Mouse (Mus musculus) thymus, adult 2 months (tissue): ENCODE data around the gene Hnrnpa1. TPM values are rescaled to one million over a fixed set of nuclear protein-coding genes. Genes with fewer than 3 reads are reported as not detected.
A peak's percentile ranks its signal among the peaks of the same experiment; 100 is the strongest.
"Not testable (repeated sequence)": the region's sequence is repeated elsewhere in the genome, so short reads cannot be mapped to it uniquely, and the experiment has no call there.

Experiments used
- DNase-seq: peaks from one replicate; pipeline ENCODE4 v3.0.0; 2021
- H3K27ac ChIP-seq: fragments of 200-500 bp; 2 replicates; pipeline ENCODE4 v1.5.1; 2012; ENCODE audit warnings: low read length, control low read depth; ENCODE audit not compliant: control insufficient read depth, insufficient read depth
- H3K27me3 ChIP-seq: fragments of 200-500 bp; 2 replicates; pipeline ENCODE4 v1.6.1; 2012; ENCODE audit warnings: mild to moderate bottlenecking, low read length, moderate library complexity, mixed read lengths; ENCODE audit not compliant: control insufficient read depth, insufficient read depth
- H3K36me3 ChIP-seq: fragments of 200-500 bp; 2 replicates; pipeline ENCODE4 v1.6.1; 2012; ENCODE audit warnings: mild to moderate bottlenecking, low read length, moderate library complexity; ENCODE audit not compliant: control insufficient read depth, insufficient read depth
- H3K4me1 ChIP-seq: fragments of 200-500 bp; replicated peaks from 2 replicates; pipeline ENCODE4 v1.6.1; 2012; ENCODE audit warnings: low read length; ENCODE audit not compliant: control insufficient read depth, insufficient read depth
- H3K4me3 ChIP-seq: fragments of 200-500 bp; 2 replicates; pipeline ENCODE4 v1.5.1; 2012; ENCODE audit warnings: mild to moderate bottlenecking, low read length, control low read depth, moderate library complexity; ENCODE audit not compliant: control insufficient read depth, insufficient read depth
- CTCF ChIP-seq: fragments of 200-500 bp; IDR thresholded peaks from 2 replicates; pipeline ENCODE4 v1.5.1; 2012; ENCODE audit warnings: mild to moderate bottlenecking, control low read depth, low read length, moderate library complexity, borderline replicate concordance; ENCODE audit not compliant: control insufficient read depth, poor library complexity, insufficient read depth; ENCODE audit errors: extremely low read depth
- POLR2A ChIP-seq: fragments of 200-500 bp; IDR thresholded peaks from 2 replicates; pipeline ENCODE4 v1.6.1; 2012; ENCODE audit warnings: mild to moderate bottlenecking, low read length, control low read depth, moderate library complexity; ENCODE audit not compliant: control insufficient read depth, poor library complexity, insufficient read depth; ENCODE audit errors: extremely low read depth
- WGBS: fragments of 180-500 bp; shearing (Covaris S2); methylation state at CpG from one replicate; pipeline ENCODE4 v1.1.7; 2018; 5-methylcytosine and 5-hydroxymethylcytosine counted together
- polyA plus RNA-seq: library from polyadenylated mRNA; depleted of rRNA; stranded (reverse); fragments of >200 nt; gene quantifications from 2 replicates; pipeline ENCODE4 v1.2.3, GENCODE M21; 2012

Gene Hnrnpa1
- polyA plus RNA-seq, 1 experiment, result 155 TPM

- no peak for DNase-seq
- WGBS, result 35% methylated on average over 5 of the region's 5 CpGs
- TF ChIP-seq CTCF (no peak), POLR2A (no peak)
These were observed 18.9 kb downstream of the Hnrnpa1 start for GRCm38 (mm10) chr15:103259162-103259561.

GRCm38 (mm10) chr15:103259989-103260388 lies 19.8 kb downstream of the Hnrnpa1 start:
- Histone ChIP-seq H3K4me3 (no peak overlapping the region), H3K27ac (no peak overlapping the region), H3K4me1 (peaks cover 17% of the 10 kb centered on the region), H3K36me3 (no peaks in the 10 kb centered on the region), H3K27me3 (no peaks in the 10 kb centered on the region)
- DNase-seq, result no peak
- TF ChIP-seq POLR2A (no peak), CTCF (no peak)
- 7% methylated on average over 1 of the region's 1 CpGs for WGBS

More at GRCm38 (mm10) chr15:103259162-103259561, 18.9 kb downstream of the Hnrnpa1 start:
- H3K4me3 ChIP-seq, result no peak overlapping the region
- H3K36me3 ChIP-seq, result no peaks in the 10 kb centered on the region
- H3K4me1 ChIP-seq, result peaks cover 22% of the 10 kb centered on the region
- no peak overlapping the region for H3K27ac ChIP-seq
- no peaks in the 10 kb centered on the region for H3K27me3 ChIP-seq

DNA sequence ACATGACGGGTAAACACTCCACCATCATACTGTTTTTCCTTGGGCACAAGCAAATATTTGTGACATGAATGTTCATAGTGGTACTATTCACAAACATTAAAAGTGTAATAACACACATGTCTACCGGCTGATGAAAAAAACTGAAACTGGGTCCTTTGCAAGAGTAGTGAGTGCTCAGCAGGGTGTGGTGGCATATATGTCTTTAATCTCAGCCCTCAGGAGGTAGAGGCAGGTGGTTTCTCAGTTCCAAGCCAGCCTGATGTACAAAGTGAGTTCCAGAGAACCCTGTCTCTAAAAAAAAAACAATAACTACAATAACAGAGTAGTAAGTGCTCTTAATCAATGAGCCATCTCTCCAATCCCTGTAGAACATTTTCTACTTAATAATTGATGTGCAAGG lies 24.6 kb downstream of the Hnrnpa1 start:
- no peaks in the 10 kb centered on the region for H3K27me3 ChIP-seq
- no peak overlapping the region for H3K4me3 ChIP-seq
- no peak for TF ChIP-seq CTCF
- TF ChIP-seq POLR2A, result no peak
- DNase-seq, result no peak
- H3K36me3 ChIP-seq, result no peaks in the 10 kb centered on the region
- 61% methylated on average over 2 of the region's 2 CpGs for WGBS
- no peak overlapping the region for H3K27ac ChIP-seq
- H3K4me1 ChIP-seq, result 0 out of 2 replicates have a peak, but pooled peaks cover 3% of the 10 kb centered on the region

DNA sequence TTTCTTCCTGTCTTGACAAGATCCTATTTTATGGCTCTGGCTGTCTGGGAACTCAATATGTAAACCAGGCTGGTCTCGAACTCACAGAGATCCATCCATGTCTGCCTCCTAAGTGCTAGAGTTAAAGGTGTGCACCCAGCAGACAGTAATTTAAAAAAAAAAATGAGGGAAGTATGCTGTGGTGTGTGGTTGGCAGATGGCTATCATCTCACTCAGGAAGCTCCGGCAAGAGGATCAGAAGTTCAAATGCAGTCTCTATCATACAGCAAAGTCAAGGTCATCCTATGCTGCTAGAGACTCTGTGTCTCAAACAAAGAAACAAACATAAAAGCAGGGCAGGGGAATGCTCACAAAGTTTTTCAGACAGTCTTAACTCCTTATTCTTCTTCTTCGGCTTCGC lies 28.7 kb downstream of the Hnrnpa1 start:
- WGBS, result 18% methylated on average over 4 of the region's 4 CpGs

DNA sequence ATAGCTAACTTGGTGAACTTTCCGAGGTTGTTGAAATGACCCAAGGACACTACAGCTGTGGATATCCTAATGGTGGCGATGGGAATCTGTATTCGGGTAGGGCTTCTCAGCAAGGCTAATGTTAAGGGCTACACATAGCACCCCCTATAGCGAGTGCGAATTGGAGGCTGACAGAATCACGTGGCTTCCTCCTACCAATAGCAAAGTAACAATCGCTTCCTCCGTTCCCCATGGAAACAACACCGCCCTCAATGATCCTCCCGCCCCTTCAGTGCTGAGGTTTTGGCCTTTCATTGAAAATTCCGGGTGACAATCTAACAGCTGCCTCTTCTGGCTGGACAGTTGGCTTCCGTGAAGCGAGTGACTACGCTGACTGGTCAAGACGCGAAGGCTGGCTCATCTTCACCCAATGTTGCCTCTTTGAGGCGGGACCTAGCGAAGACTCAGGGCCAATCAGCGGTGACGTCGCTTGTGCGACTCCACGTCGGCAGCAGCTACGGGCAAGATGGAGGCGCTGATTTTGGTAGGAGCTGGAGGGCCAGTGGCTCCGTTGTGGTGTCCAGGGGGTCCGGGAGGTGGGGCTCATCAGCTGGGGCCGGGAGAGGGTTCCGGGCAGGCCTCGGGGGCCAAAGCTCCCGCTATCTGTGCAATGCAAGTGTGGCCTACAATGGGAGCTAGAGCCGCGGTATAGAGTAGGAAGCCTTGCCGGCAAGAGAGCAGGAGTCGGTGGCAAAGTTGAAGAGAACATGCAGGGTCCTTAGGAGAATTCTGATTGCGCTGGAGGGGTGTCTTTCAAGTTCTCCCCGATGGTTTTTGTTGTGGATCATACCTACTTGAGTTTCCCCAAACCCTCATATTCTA lies 32.4 kb downstream of the Hnrnpa1 start, which contains the start of gene Copz1:
Copz1 (plus strand) TSS at position 296 of the 861 bp plus-strand sequence.
- H3K4me3 ChIP-seq, result peak within 1 kb of the TSS; percentile 73
- no peaks in the 10 kb centered on the region for H3K27me3 ChIP-seq
- H3K4me1 ChIP-seq, result 0 out of 2 replicates have a peak, but pooled peaks cover 3% of the 10 kb centered on the region
- H3K27ac ChIP-seq, result no peak within 1 kb of the TSS
- WGBS, result under 1% methylated on average over 38 of the region's 38 CpGs
- DNase-seq, result peak; percentile 92
- H3K36me3 ChIP-seq, result no peaks in the 10 kb centered on the region
- TF ChIP-seq CTCF (0 out of 2 replicates have a peak, but pooled peaks have one; percentile 43), POLR2A (peak; percentile 87)

More for the DNA sequence above, 28.7 kb downstream of the Hnrnpa1 start:
- 0 out of 2 replicates have a peak, but pooled peaks cover 3% of the 10 kb centered on the region for H3K4me1 ChIP-seq
- H3K36me3 ChIP-seq, result no peaks in the 10 kb centered on the region
- no peak overlapping the region for H3K4me3 ChIP-seq
- no peak for DNase-seq
- no peak for TF ChIP-seq POLR2A
- TF ChIP-seq CTCF, result no peak
- no peaks in the 10 kb centered on the region for H3K27me3 ChIP-seq
- no peak overlapping the region for H3K27ac ChIP-seq

DNA sequence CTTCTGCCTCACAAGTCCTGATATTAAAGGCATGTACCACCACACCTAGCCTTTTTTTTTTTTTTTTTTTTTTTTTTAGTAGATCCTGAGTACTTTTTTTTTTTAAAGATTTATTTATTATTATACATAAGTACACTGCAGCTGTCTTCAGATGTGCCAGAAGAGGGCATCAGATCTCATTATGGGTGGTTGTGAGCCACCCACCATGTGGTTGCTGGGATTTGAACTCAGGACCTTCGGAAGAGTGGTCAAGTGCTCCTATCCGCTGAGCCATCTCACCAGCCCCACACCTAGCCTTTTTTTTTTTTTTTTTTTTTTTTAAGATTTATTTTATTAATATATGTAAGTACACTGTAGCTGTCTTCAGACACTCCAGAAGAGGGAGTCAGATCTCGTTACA lies 35.7 kb downstream of the Hnrnpa1 start:
- H3K27me3 ChIP-seq, DNase-seq, H3K4me3 ChIP-seq, H3K4me1 ChIP-seq, H3K36me3 ChIP-seq, H3K27ac ChIP-seq: not testable (repeated sequence)
- WGBS, result 92% methylated on average over 3 of the region's 3 CpGs
